Mouse (Mus musculus) layer of hippocampus, postnatal 36 days (tissue): Measurements from ENCODE around the gene Taar7e. TPM values are rescaled to one million over a fixed set of nuclear protein-coding genes. Genes with fewer than 3 reads are reported as not detected.
"Not testable (repeated sequence)": the region's sequence is repeated elsewhere in the genome, so short reads cannot be mapped to it uniquely, and the experiment has no call there.

ENCODE experiments used
- DNase-seq, 2 experiments: peaks; one replicate each; pipeline ENCODE4 v3.0.0; 2022
- total RNA-seq, 2 experiments: library from RNA; stranded (reverse); gene quantifications; 2 replicates each; pipeline ENCODE4 v1.2.3; 2021

Taar7e gene
- total RNA-seq = not detected

GRCm38 (mm10) chr10:24037314-24037713 lies at the start of gene Taar7e:
TSS of gene Taar7e (plus strand) at chr10:24037614.
- DNase-seq = no peak

- no peak for DNase-seq
Observed at GRCm38 (mm10) chr10:23993381-23993780, 44.0 kb upstream of the Taar7e start, which contains the start of gene Taar7a. TSS of gene Taar7a (minus strand) at chr10:23993481.

GRCm38 (mm10) chr10:23999639-24000038 lies 37.8 kb upstream of the Taar7e start, which contains the start of gene Taar7b:
TSS of gene Taar7b (plus strand) at chr10:23999939.
- no peak for DNase-seq

GRCm38 (mm10) chr10:24006442-24006841 lies 31.0 kb upstream of the Taar7e start:
- DNase-seq = no peak

- DNase-seq = no peak
Observed at GRCm38 (mm10) chr10:24007034-24007433, 30.4 kb upstream of the Taar7e start.

GRCm38 (mm10) chr10:24008143-24008542 lies 29.3 kb upstream of the Taar7e start:
- no peak for DNase-seq

GRCm38 (mm10) chr10:24026922-24027321 lies 10.5 kb upstream of the Taar7e start, which contains the start of gene Taar7d:
TSS of gene Taar7d (plus strand) at chr10:24027222.
- no peak for DNase-seq

- DNase-seq = no peak
Observed at GRCm38 (mm10) chr10:24031347-24031746, 6.1 kb upstream of the Taar7e start.

GRCm38 (mm10) chr10:24040120-24040869 lies 2.9 kb downstream of the Taar7e start:
- DNase-seq = no peak

- DNase-seq = no peak
Observed at GRCm38 (mm10) chr10:24049210-24049609, 11.8 kb downstream of the Taar7e start, which contains the start of gene Taar7f. TSS of gene Taar7f (plus strand) at chr10:24049510.

- DNase-seq = no peak
Observed at GRCm38 (mm10) chr10:24052039-24052438, 14.6 kb downstream of the Taar7e start.

GRCm38 (mm10) chr10:24058986-24059385 lies 21.6 kb downstream of the Taar7e start:
- no peak for DNase-seq

GRCm38 (mm10) chr10:24074751-24075150 lies 37.3 kb downstream of the Taar7e start:
- DNase-seq = not testable (repeated sequence)

GRCm38 (mm10) chr10:24076200-24076599 lies 38.8 kb downstream of the Taar7e start, which contains the start of gene Taar8a:
TSS of gene Taar8a (plus strand) at chr10:24076500.
- DNase-seq = not testable (repeated sequence)

GRCm38 (mm10) chr10:24080166-24080565 lies 42.8 kb downstream of the Taar7e start:
- peak; percentile 16 for DNase-seq

GRCm38 (mm10) chr10:24085936-24086335 lies 48.5 kb downstream of the Taar7e start:
- no peak for DNase-seq

GRCm38 (mm10) chr10:24086555-24086954 lies 49.1 kb downstream of the Taar7e start:
- no peak for DNase-seq

- no peak for DNase-seq
Observed at GRCm38 (mm10) chr10:24087168-24087567, 49.8 kb downstream of the Taar7e start.

Other genes with a start within 250 kb of the Taar7e start
- gene Slc18b1, start 240.6 kb upstream of the Taar7e start, total RNA-seq = 10 to 100 TPM; 26.2 to 26.6 TPM
- under 1 TPM; 0.25 to 0.40 TPM for gene Vnn3, start 186.2 kb upstream of the Taar7e start, total RNA-seq
- gene Vnn1, start 142.9 kb upstream of the Taar7e start, total RNA-seq = under 1 TPM in 1 of 2 experiments, not detected in 1; 0.17 TPM
- not detected for gene Taar1, start 117.3 kb upstream of the Taar7e start, total RNA-seq
- not detected for gene Taar2, start 99.0 kb upstream of the Taar7e start, total RNA-seq
- gene Taar3, start 88.1 kb upstream of the Taar7e start, total RNA-seq = not detected
- gene Taar4, start 77.1 kb upstream of the Taar7e start, total RNA-seq = not detected
- gene Taar5, start 66.9 kb upstream of the Taar7e start, total RNA-seq = not detected
- not detected for gene Taar6, start 52.0 kb upstream of the Taar7e start, total RNA-seq
- not detected for gene Taar7a, start 44.1 kb upstream of the Taar7e start, total RNA-seq
- not detected for gene Taar7b, start 37.7 kb upstream of the Taar7e start, total RNA-seq
- gene Taar7d, start 10.4 kb upstream of the Taar7e start, total RNA-seq = not detected
- gene Taar7f, start 11.9 kb downstream of the Taar7e start, total RNA-seq = not detected
- not detected for gene Taar8a, start 38.9 kb downstream of the Taar7e start, total RNA-seq
- not detected for gene Taar8b, start 54.7 kb downstream of the Taar7e start, total RNA-seq
- not detected for gene Taar8c, start 64.3 kb downstream of the Taar7e start, total RNA-seq
- not detected for gene Taar9, start 71.9 kb downstream of the Taar7e start, total RNA-seq
- 100 to 1,000 TPM; 122 to 128 TPM for gene Stx7, start 111.7 kb downstream of the Taar7e start, total RNA-seq
- 10 to 100 TPM; 10.9 to 11.9 TPM for gene Moxd1, start 185.9 kb downstream of the Taar7e start, total RNA-seq